Mouse (Mus musculus) cerebellum, adult (tissue): ENCODE measurements around the gene Prr3.
"Not testable (repeated sequence)": the region's sequence is repeated elsewhere in the genome, so short reads cannot be mapped to it uniquely, and the experiment has no call there.

Experiments used
- ATAC-seq: cut with Nextera tagmentation; 2 replicates; pipeline ENCODE4 v1.9.2; 2017; ENCODE audit warnings: mild to moderate bottlenecking, moderate library complexity, mixed read lengths; ENCODE audit not compliant: insufficient number of reproducible peaks, low FRiP score, low TSS enrichment

The Prr3 gene

DNA sequence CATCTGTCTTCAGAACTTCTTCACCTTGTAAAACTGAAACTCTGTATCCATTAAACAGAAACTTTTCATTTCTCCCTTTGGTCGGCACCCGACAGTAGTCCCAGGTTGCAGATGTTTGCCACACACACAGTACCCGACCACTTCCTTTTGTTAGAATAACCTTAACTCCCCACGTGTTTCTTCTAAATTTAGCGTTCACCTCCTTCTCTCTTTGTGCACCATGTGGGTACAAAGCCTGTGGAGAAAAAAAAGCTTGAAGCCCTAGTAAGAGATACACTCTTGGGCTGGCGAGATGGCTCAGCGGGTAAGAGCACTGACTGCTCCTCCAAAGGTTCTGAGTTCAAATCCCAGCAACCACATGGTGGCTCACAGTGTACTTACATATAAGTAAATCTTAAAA is 19.3 kb upstream of the Prr3 start:
- ATAC-seq: no peak

DNA sequence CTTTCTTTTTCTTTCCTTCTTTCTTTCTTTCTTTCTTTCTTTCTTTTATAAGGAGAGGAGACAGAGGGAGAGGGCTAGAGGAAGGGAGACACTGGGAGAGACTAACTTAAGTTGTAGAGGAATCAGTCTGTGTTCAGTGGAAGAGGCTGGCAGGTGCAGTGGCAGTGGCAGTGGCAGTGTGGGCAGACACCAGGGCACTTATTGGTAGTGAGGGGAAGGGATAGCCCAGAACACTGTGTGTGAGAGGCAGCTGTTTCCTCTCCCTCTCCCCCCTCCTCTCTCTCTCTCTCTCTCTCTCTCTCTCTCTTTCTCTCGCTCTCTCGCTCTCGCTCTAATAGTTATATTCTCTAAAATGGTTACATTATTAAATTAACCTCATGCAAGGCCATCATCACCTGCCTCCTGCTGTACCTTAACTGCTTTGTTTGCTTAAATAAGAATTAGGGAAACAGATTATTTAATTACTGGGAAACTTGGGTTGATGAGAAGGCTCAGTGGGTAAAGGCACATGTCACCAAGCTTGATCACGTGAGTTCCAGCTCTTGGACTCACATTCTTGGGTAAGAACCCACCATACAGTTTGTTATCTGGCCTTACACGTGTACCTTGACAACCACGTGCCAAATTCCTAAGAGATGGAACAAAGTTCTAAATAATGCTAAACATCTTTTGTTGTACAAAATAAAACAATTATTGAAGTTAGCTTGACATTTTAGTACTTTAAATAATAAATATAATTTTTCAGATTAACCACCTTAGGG is 18.7 kb upstream of the Prr3 start:
- ATAC-seq: no peak

DNA sequence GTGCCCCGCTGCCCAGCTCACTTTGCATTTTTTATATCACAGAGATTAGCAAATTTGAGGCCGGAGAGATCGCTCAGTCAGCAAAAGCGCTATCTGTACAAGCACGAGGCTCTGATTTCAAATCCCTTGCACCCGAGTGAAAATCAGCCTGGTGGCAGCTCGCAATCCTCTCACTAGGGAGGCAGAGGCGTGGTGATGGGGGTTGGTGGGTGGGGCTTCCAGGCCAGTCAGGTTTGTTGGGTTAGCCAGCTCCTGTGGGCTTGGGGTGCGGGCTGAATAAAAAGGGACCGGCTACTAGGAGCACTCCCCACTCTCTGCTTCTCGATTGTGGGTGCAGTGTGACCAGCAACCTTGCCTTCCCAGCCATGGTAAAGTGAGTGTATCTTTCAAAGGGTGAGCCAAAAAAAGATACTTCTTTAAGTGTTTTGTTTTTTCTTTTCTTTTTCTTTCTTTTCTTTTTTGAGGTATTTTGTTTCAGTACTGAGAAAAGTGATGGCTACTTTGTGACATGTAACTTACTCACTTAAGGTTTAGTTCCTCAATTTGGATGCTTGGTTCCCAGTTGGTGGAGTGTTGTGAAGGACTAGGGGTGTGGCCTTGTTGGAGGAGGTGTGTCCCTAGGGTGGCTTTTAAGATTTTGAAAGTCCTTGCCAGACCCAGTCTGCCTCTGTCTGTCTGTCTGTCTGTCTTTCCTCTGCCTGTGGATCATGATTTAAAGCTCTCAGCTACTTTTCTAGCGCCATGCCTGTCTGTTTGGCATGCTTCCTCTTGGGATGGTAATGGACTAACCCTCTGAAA is 17.9 kb upstream of the Prr3 start:
- ATAC-seq: no peak

DNA sequence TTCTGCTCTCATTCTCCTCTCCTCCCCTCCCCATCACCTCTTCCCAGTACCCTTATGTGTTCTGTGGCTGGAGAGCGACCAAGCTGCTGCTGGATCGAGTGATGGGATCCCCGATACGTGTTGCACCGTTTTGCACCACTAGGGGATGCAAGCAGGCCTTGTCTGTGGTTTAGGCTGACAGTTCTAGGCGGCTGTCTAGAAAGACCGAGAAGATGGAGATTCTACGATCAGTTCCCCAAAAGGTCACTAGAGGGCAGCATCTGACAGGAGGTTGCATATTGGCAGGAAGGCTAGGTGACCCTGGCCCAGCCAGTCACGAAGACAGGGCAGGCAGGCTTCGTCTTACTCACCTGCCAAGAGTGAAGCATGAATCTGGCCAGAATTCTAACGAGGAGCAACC is 16.9 kb upstream of the Prr3 start:
- peak; percentile 59 for ATAC-seq

DNA sequence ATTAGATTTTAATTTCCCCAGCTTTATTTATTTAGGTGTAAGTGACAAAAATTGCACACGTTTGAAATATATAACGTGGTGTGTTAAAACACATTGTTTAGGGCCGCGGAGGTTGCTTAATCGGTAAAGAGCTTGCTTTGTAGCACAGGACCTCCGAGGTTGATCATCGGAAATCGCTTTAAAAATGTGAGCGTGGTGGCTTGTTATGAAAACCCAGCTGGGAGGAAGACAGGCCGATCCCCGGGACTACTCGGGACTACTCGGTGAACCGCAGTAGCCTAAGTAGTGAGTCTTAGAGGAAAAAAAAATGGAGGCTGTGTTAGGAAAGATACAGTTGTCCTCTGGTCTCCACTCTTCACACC is 14.8 kb upstream of the Prr3 start:
- no peak for ATAC-seq

DNA sequence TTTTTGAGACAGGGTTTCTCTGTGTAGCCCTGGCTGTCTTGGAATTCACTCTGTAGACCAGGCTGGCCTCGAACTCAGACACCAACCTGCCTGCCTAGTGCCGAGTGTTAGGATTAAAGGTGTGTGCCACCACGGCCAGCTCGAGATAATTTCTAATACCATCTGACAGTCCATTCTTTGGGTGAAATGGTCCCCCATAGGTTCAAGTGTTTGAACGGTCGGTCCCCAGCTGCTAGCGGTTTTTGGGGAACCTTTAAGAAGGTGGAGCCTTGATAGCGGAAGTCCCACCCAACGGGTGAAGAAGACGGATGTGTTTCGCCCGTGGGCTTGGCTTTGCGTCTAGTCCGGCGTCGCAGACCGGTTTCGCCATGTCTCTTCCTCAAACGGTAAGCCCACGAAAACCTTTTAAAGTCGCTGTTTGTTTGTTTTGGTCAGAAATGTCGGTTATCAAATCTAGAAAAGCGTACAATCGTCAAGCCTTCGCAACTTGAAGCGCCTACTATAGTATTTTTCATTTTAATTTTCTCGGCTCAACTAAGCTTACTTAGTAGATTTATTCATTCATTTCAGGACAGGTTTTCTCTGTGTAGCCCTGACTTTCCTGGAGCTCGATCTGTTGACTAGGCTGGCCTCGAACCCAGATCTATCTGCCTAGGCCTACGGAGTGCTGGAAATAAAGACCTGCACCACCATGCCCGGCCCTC is 14.3 kb upstream of the Prr3 start:
- ATAC-seq: peak; percentile 74; the same call in 1 of the 2 replicates

DNA sequence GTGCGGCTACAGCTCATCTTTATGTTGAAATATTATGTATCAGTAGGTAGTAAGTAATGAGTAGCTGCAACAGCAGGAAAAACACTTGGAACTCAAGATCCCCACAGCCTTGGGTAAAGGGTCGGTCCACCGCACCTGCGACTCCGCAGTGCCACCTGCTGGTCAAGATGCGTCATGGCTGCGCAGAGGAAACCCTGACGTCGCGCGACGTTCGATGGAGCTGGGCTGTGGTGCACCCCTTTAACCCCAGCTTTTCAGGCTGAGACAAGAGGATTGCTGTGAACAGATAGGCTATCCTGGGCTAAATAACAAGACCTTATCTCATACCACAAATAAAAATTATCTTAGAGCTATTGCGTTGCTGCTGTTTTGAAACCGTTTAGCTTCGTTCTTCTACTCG is 13.6 kb upstream of the Prr3 start:
- peak; percentile 53; the same call in 1 of the 2 replicates for ATAC-seq

DNA sequence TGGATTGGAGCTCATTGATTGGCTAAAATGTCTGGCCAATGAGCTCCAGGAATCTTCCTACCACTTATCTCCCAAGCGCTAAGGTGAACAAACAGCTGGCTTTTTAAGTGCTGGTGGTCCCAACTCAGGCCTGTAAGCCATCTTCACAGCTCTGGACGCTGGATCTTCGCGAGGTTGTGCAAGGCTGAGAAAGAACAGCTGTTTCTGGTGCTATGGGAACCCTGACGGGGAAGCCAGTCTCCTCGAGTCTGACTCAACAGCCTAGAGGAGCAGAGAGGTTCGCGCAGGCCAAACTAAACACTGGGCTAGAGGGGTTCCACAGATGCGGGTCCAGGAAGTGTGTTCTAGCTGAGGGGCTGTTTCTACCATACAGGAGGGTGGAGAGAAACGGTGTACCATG is 11.7 kb upstream of the Prr3 start:
- no peak for ATAC-seq

DNA sequence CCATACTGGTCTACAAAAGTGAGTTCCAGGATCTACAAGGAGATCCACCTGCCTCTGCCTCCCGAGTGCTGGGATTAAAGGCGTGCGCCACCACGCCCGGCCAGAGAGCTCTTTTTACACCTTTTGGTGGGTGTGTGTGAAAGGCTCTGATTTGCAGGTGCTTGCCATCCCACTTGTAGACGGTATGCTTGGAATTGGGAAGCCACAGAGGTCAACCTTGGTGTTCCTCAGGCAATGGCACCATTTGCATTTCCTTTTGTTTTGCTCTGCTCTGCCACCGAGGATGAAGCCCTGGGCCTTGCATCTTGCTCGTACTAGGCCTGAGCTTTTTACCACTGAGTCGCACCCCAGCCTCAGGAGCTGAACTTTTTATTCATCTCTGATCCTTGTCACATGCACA is 1.7 kb upstream of the Prr3 start:
- no peak for ATAC-seq

DNA sequence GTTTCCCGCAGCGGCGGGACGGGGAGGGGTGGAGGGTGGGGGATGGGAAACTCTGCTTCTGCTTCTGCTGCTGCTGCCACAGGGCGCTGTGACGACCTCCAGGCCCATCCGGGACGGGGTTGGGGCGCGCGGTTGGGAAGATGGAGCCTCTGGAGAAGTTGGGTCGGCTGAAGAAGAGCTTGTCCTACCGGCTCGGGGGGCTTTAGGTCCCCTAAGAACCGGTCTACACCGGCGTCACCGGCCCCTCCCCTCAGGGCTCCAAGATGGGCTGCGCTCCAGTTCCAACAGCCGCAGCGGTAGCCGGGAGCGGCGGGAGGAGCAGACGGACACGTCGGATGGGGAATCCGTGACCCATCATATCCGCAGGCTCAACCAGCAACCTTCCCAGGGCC is 323 bp upstream of the Prr3 start:
- ATAC-seq: no peak

DNA sequence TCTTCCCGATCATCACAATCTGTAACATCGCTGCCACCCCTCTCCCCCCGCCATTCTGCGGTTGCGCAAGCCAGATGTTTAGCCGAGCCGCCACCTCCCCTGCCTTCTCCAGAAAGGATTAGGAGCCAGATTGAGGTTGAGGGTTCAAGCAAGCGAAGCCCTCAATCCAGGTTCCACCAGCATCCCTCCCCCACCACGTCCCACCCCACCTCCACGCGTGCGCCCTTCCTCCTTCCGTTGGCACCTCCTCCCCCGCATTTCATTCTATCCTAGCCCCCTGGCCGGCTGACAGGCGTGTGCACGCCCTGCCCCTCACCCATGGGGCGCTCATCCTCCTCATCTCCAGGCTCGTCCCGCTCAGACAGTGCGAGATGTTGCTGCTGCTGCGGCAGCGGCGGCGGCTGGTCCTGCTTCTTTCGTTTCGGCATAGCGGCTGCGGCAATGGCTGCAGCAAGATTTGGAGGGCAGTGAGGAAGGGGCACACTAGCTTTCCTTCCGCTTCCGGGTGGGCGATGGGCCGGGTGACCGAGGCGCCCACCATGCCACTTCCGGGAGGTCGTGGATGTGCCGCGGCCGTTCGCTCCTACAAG is 1.1 kb downstream of the Prr3 start:
- ATAC-seq: peak; percentile 54

DNA sequence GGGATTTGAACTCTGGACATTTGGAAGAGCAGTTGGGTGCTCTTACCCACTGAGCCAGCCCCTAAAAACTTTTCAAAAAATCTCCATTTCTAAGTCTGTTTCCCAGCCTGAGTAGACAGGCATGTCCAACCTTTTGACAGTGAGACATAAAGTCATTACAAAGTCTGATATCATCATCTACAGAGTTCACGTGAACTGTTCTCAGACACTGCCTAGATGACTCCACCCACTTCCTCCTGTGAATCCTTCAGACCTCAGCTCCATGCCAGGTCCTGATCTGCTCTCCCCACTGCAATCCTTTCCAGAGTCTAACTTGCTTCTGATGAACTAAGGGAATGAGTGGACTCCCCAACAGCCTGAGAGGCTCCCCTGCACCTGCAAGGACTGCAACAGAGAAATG is 7.9 kb downstream of the Prr3 start:
- no peak for ATAC-seq

DNA sequence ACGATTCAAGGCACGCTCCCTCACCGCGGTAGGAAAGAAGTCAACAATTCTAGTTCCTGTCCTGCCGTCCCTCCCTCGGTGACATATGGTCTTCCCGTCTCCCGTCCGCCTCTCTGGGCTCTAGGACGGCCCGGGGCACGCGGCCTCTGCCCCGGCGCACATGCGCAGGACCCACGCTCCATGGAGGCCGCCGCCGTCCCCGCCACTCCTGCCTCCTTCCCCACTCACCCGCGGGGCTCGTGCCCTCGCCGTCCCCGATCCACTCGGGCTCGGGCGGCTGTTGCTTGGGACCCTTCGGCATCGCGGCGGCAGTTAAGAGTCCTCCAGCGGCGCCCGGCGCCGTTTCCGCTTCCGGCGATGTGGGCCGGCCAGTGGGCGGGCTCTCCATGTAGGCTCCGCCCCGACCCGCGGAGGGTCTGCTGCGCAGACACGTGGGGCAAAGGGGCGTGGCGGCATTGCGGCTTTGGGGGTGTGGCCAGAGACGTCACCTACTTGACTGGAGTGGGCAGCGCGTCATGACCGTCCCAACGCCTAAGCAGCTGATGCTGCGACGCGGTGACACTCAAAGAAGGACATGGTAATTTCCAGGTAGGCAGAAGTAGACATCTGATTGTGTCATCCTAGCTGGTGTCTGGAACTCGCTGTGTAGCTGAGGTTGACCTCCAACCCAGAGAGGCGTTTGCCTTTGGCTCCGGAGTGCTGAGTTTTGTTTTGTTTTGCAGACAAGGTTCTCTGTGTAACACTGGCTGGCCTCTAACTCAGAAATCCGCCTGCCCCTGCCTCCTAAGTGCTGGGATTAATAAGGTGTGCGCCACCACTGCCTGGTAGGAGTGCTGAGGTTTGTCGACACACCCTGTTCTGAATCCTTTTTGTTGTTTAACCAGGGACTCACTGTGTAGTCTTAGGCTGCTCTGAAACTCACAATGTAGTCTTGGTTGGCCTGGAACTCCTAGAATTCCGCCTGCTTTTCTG is 10.3 kb downstream of the Prr3 start, which contains the start of gene Abcf1:
Gene Abcf1 (minus strand): TSS at position 344 of the 972 bp plus-strand sequence.
- ATAC-seq: peak; percentile 89

DNA sequence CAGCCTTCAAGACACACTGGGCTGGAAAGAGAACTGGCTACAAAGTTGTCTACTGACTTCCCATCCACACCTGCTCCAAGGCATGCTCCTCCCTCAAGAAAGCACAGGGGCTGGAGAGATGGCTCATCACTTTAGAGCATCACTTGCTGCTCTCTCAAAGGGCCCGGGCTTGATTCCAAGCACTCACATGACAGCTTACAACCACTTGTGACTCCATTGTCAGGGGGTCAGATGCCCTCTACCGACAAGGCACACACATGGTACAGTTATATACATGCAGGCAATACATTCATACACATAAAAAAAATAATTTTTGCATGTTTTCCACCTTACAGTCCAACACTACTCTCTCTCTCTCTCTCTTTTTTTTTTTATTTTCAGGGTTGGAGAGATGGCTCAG is 12.4 kb downstream of the Prr3 start:
- ATAC-seq: no peak

DNA sequence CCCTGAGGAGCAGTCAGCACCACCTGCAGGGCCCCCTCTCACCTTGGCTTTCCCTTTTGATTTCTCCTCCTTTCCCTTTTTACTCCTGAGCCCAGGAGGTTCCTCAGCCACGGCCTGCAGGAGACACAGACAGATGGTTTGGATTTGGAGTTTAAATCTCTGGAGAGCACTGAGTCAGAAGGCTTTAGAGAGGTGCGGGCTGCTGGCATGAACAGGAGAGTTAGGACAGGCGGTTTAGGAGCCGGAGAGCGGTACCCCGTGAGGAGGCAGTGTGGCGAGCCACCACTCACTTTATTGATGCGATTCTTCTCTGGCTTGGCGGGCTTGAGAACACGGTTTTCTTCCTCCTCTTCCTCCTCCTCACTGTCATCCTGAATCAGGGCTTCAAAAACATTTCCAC is 16.8 kb downstream of the Prr3 start:
- no peak for ATAC-seq

DNA sequence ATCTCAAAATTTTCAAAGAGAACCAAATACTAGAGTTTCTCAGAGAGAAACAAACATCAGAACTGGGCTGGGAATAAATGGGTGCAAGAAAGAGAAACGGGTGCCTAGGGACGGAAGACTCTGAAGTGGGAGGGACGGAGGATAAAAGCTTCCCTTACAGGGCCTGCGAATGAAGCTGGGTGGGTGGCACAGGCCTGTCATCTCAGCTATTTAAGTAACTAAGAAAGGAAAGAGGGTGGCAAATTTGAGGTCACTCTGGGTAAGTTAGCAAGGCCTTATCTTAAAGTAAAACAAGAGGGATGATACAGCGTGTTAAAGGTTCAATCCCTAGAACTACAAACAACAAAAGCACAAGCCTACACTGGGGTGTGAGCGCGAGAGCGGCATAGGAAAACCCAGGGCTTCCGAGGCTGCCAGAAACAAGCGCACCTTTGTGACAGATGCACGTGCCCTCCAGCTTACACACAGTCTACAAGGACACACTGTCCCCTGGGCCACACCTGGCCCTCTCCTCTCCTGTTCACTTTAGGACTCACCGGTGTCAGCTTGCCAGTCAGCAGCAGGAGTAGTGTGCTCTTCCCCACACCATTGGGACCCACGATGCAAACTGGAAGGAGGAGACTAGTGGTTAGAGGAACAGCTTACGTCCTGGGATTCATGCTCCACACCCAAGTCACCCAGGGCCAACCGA is 21.4 kb downstream of the Prr3 start:
- no peak for ATAC-seq

DNA sequence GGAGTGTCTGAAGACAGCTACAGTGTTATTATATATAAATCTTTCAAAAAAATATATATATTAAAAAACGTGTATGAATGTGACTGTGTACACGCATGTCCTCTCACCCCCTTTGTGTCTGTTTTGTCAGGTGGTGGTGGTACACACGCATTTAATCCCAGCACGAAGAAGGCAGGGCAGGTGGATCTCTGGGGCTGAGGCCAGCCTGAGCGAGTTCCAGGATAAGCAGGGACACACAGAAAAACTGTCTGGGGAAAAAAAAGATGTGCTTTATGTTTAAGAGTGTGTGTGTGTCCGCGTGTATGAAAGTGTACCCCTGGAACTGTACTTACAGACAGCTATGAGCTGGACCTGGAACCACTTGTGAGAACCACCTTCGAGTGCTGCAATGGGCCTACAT is 25.4 kb downstream of the Prr3 start:
- no peak for ATAC-seq

DNA sequence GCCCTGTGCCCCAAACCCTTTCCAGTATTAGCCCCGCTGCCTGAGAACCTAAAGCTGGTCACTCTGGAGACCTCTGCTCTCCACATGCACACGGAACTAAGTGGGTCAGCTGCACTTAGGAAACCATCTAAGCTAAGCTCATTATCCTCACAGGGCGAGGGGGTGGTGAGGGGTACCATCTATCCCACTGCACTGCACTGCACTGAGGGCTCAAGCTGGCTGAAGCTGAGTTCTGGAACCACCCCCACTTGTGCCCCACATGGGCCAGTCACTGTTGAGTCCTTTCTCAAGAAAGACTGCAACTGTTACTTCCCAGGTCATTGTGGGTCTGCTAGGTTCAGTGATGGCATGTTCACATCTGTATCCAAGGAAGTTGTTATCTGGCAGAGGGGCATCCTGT is 27.5 kb downstream of the Prr3 start:
- ATAC-seq: not testable (repeated sequence)

DNA sequence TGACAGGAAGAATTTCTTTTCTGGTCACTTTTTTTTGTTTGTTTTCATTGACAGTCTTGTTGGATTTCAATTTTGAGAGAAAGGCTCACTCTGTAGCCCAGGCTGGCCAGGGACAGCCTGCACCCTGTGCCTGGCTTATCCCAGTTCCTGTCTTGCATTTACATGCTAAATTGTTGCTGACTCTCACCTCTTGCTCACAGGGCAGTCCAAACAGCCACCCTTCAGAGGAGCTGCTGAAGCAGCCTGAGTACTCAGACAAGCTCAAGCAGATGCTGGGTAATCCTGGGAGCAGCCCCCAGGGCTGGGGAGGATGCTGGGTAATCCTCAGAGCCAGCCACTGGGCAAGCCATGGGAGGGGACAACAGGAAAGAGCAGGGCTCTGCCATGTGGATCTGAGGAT is 29.1 kb downstream of the Prr3 start:
- ATAC-seq: not testable (repeated sequence)
